Mouse (Mus musculus) olfactory bulb, adult 2 months (tissue): ENCODE data around the gene Chrnb4.

ENCODE experiments used
- CTCF ChIP-seq: fragments of 200-500 bp; IDR thresholded peaks from 2 replicates; pipeline ENCODE4 v1.5.1; 2012; ENCODE audit warnings: low read depth, mild to moderate bottlenecking, low read length, moderate library complexity; ENCODE audit not compliant: insufficient read depth
- POLR2A ChIP-seq: fragments of 200-500 bp; IDR thresholded peaks from 2 replicates; pipeline ENCODE4 v1.6.1; 2012; ENCODE audit warnings: mild to moderate bottlenecking, low read depth, low read length, moderate library complexity; ENCODE audit not compliant: insufficient read depth

DNA sequence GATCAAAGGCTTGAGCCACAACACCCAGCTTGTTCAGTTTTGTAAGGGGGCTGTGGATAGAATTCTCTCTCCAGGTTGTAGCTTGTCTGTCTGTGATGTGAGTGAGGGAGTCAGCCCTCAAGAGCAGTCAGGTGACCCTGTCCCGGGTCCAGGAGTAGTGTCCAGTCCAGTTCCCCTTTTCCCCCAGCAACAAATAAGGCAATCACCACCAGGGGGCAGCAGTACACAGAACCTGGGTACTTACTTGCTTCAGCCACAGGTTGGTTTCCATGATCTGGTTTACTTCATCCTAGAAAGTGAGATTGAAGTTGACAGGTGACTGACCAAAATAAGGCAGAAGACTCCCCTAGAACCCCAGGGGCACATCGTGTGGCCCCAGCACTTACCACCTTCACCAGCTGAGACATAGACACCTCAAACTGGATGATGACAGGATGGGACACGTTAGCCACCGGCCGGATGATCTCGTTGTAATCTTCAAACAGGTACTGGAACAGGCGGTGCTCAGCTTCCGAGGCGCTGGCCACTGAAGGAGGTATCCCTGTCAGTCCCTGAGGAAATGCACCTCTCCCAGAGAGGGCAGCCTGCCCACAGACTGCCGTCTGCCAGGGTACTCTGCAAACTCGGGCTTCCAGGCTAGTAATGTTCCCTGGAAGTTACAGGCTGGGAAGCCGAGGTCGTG is 24.5 kb downstream of the Chrnb4 start:
- no peak for TF ChIP-seq CTCF
- TF ChIP-seq POLR2A: no peak
